Mouse (Mus musculus) midbrain, postnatal 0 days (tissue): ENCODE results near the gene Bcl2l13. TPM values are rescaled to one million over a fixed set of nuclear protein-coding genes. Genes with fewer than 3 reads are reported as not detected.
"Not testable (repeated sequence)": the region's sequence is repeated elsewhere in the genome, so short reads cannot be mapped to it uniquely, and the experiment has no call there.

Source experiments
- ATAC-seq: fragments of 200-750 bp; cut with Nextera tagmentation; 2 replicates; pipeline ENCODE4 v1.8.0; 2017; ENCODE audit warnings: moderate number of reproducible peaks, mild to moderate bottlenecking, moderate TSS enrichment, moderate library complexity; ENCODE audit not compliant: low FRiP score
- DNase-seq: peaks from one replicate; pipeline ENCODE4 v3.0.0-alpha.2; 2015; ENCODE audit warnings: low spot score
- H3K27ac ChIP-seq: fragments of 300-500 bp; sonication (generic); 2 replicates; pipeline ENCODE4 v1.5.1; 2014; ENCODE audit warnings: low read depth, mild to moderate bottlenecking, low read length, mixed read lengths
- H3K27me3 ChIP-seq: fragments of 300-500 bp; sonication (generic); 2 replicates; pipeline ENCODE4 v1.6.1; 2014; ENCODE audit warnings: low read length, control low read depth, mixed read lengths; ENCODE audit not compliant: insufficient read depth
- H3K36me3 ChIP-seq: fragments of 300-500 bp; sonication (generic); 2 replicates; pipeline ENCODE4 v1.6.1; 2014; ENCODE audit warnings: low read length, control low read depth, mixed read lengths; ENCODE audit not compliant: insufficient read depth
- H3K4me1 ChIP-seq: fragments of 300-500 bp; sonication (generic); 2 replicates; pipeline ENCODE4 v1.6.1; 2014; ENCODE audit warnings: mild to moderate bottlenecking, control low read depth, antibody characterized with exemption, low read length, mixed read lengths; ENCODE audit not compliant: insufficient read depth
- H3K4me2 ChIP-seq: fragments of 300-500 bp; sonication (generic); 2 replicates; pipeline ENCODE4 v1.6.1; 2014; ENCODE audit warnings: low read depth, mild to moderate bottlenecking, low read length, mixed read lengths; ENCODE audit not compliant: poor library complexity, severe bottlenecking
- H3K4me3 ChIP-seq: fragments of 300-500 bp; sonication (generic); 2 replicates; pipeline ENCODE4 v1.5.1; 2014; ENCODE audit warnings: low read depth, mild to moderate bottlenecking, low read length, moderate library complexity
- H3K9ac ChIP-seq: fragments of 300-500 bp; sonication (generic); replicated peaks from 2 replicates; pipeline ENCODE4 v1.6.1; 2014; ENCODE audit warnings: mild to moderate bottlenecking, low read length, moderate library complexity, mixed read lengths; ENCODE audit not compliant: poor library complexity, severe bottlenecking
- H3K9me3 ChIP-seq: fragments of 300-500 bp; sonication (generic); 2 replicates; pipeline ENCODE4 v1.6.1; 2016; ENCODE audit warnings: low read length, control low read depth
- CTCF ChIP-seq: IDR thresholded peaks from 2 replicates; pipeline ENCODE4 v1.5.1; 2016; ENCODE audit warnings: antibody characterized with exemption, mild to moderate bottlenecking
- WGBS: fragments of 180-500 bp; shearing (Covaris S2); extraction: QIAGEN DNeasy Blood & Tissue Kit; methylation state at CpG from one replicate; pipeline ENCODE4 v1.1.7; 2014; 5-methylcytosine and 5-hydroxymethylcytosine counted together
- polyA plus RNA-seq: library from polyadenylated mRNA; unstranded; fragments of >200 nt; fragmentation: Nextera tagmentation; extraction: Ambion mirVana; gene quantifications from 2 replicates; pipeline ENCODE4 v1.2.1, GENCODE M21; 2015
- total RNA-seq: library from RNA; depleted of rRNA; stranded (reverse); fragments of >200 nt; gene quantifications from 2 replicates; pipeline ENCODE4 v1.2.3, GENCODE M21; 2014

The Bcl2l13 gene
- total and polyA plus RNA-seq, 2 experiments from 2014 or later: 19.0 to 133 TPM

- 93% methylated on average over 4 of the region's 4 CpGs for WGBS
- no peak overlapping the region for H3K9ac ChIP-seq
- no peaks in the 10 kb centered on the region for H3K9me3 ChIP-seq
- H3K4me3 ChIP-seq: no peak overlapping the region
- no peak for TF ChIP-seq CTCF
- no peak overlapping the region for H3K4me2 ChIP-seq
- no peak overlapping the region for H3K27ac ChIP-seq
- H3K27me3 ChIP-seq: 0 out of 2 replicates have a peak, but pooled peaks cover 4% of the 10 kb centered on the region
- no peak for DNase-seq
- no peaks in the 10 kb centered on the region for H3K4me1 ChIP-seq
- no peak for ATAC-seq
- H3K36me3 ChIP-seq: no peaks in the 10 kb centered on the region
These were observed 1.2 kb upstream of the Bcl2l13 start for GRCm38 (mm10) chr6:120834766-120835321.

- H3K9me3 ChIP-seq: no peaks in the 10 kb centered on the region
- peak; percentile 46 for DNase-seq
These were observed 558 bp downstream of the Bcl2l13 start for GRCm38 (mm10) chr6:120836389-120837151.

GRCm38 (mm10) chr6:120837152-120837530 lies 1.1 kb downstream of the Bcl2l13 start:
- ATAC-seq (no peak), DNase-seq (no peak)
- Histone ChIP-seq H3K27me3 (no peaks in the 10 kb centered on the region), H3K27ac (no peak overlapping the region), H3K4me2 (peak overlapping the region; percentile 72), H3K4me1 (no peaks in the 10 kb centered on the region), H3K9ac (0 out of 2 replicates have a peak overlapping the region, but pooled peaks have one; percentile 1), H3K9me3 (no peaks in the 10 kb centered on the region), H3K4me3 (peak overlapping the region; percentile 87), H3K36me3 (no peaks in the 10 kb centered on the region)
- TF ChIP-seq CTCF: no peak
- WGBS: 78% methylated on average over 1 of the region's 1 CpGs

More at GRCm38 (mm10) chr6:120836389-120837151, 558 bp downstream of the Bcl2l13 start:
- peak; percentile 78 for ATAC-seq
- 4% methylated on average over 37 of the region's 37 CpGs for WGBS
- Histone ChIP-seq H3K4me1 (no peaks in the 10 kb centered on the region), H3K27me3 (no peaks in the 10 kb centered on the region), H3K4me3 (peak overlapping the region; percentile 87), H3K27ac (peak overlapping the region; percentile 98), H3K9ac (peak overlapping the region; percentile 93), H3K36me3 (no peaks in the 10 kb centered on the region), H3K4me2 (peak overlapping the region; percentile 72)
- TF ChIP-seq CTCF: no peak

DNA sequence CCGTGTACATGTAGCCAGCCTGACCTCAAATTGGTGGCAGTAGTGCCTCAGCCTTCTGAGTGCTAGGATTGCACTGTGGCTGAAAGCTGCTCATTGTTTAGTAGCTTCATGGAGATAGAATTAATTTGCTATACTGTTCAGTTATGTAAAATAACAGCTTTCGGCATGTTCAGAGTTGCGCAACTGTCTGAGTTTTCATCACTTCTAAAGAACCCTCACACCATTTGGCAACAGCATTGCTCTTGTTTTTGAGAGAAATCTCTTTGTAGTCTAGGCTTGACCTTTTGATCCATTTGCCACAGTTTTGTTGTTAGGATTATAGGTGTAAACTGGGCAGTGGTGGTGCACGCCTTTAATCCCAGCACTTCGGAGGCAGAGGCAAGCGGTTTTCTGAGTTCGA lies 4.2 kb downstream of the Bcl2l13 start:
- ATAC-seq (no peak), DNase-seq (no peak)
- H3K9ac ChIP-seq: no peak overlapping the region
- H3K9me3 ChIP-seq: no peaks in the 10 kb centered on the region
- no peak overlapping the region for H3K4me3 ChIP-seq
- no peaks in the 10 kb centered on the region for H3K36me3 ChIP-seq
- no peaks in the 10 kb centered on the region for H3K27me3 ChIP-seq
- H3K4me1 ChIP-seq: no peaks in the 10 kb centered on the region
- no peak for TF ChIP-seq CTCF
- no peak overlapping the region for H3K4me2 ChIP-seq
- WGBS: 96% methylated on average over 7 of the region's 7 CpGs
- no peak overlapping the region for H3K27ac ChIP-seq

- H3K4me3 ChIP-seq: no peak overlapping the region
- H3K27me3 ChIP-seq: no peaks in the 10 kb centered on the region
- H3K36me3 ChIP-seq: no peaks in the 10 kb centered on the region
- 96% methylated on average over 5 of the region's 5 CpGs for WGBS
- no peak overlapping the region for H3K4me2 ChIP-seq
- ATAC-seq: no peak
- no peak for DNase-seq
- no peaks in the 10 kb centered on the region for H3K9me3 ChIP-seq
- H3K9ac ChIP-seq: no peak overlapping the region
- no peaks in the 10 kb centered on the region for H3K4me1 ChIP-seq
- TF ChIP-seq CTCF: no peak
- no peak overlapping the region for H3K27ac ChIP-seq
These were observed 5.7 kb downstream of the Bcl2l13 start for GRCm38 (mm10) chr6:120841754-120842153.

- H3K4me1 ChIP-seq, H3K9me3 ChIP-seq, H3K4me3 ChIP-seq, H3K27ac ChIP-seq, H3K9ac ChIP-seq, H3K36me3 ChIP-seq, ATAC-seq, H3K4me2 ChIP-seq, DNase-seq, H3K27me3 ChIP-seq: not testable (repeated sequence)
These were observed 14.7 kb downstream of the Bcl2l13 start for GRCm38 (mm10) chr6:120850720-120851119.
